Mouse (Mus musculus) left cerebral cortex, adult 6 months (tissue): Measurements from ENCODE around the gene Npm1. TPM values are rescaled to one million over a fixed set of nuclear protein-coding genes. Genes with fewer than 3 reads are reported as not detected.

Experiments
- long read RNA-seq, 2 experiments: library from polyadenylated mRNA; unstranded; transcript quantifications; one replicate each; pipeline ENCODE4 v2.0.0; 2019 to 2020
- polyA plus RNA-seq: library from polyadenylated mRNA; unstranded; fragments of <200 nt; fragmentation: Nextera tagmentation; gene quantifications from 2 replicates; pipeline ENCODE4 v1.2.3, GENCODE M21; 2021

Npm1 gene
- 332 and 342 TPM in 2 replicates for polyA plus RNA-seq
- long read RNA-seq, experiment 1, transcript Npm1-201 (11 exons, 1,633 nt), result major isoform, 584 of 616 reads
- long read RNA-seq, experiment 1, transcript Npm1-204 (10 exons, 1,157 nt), result minor isoform, 15 of 616 reads
- long read RNA-seq, experiment 1, partial matches to known transcripts, result 8 of 616 reads
- long read RNA-seq, experiment 1, other reads (novel, unspliced or antisense), result 9 of 616 reads
- long read RNA-seq, experiment 2, transcript Npm1-201 (11 exons, 1,633 nt), result major isoform, 115 of 390 reads
- long read RNA-seq, experiment 2, transcript Npm1-205 (2 exons, 822 nt), result minor isoform, 5 of 390 reads
- long read RNA-seq, experiment 2, transcript Npm1-204 (10 exons, 1,157 nt), result minor isoform, 6 of 390 reads
- long read RNA-seq, experiment 2, partial matches to known transcripts, result 252 of 390 reads
- long read RNA-seq, experiment 2, other reads (novel, unspliced or antisense), result 12 of 390 reads

GRCm38 (mm10) chr11:33162998-33163506, at the start of gene Npm1:
TSS of gene Npm1 (minus strand) at chr11:33163206.

DNA sequence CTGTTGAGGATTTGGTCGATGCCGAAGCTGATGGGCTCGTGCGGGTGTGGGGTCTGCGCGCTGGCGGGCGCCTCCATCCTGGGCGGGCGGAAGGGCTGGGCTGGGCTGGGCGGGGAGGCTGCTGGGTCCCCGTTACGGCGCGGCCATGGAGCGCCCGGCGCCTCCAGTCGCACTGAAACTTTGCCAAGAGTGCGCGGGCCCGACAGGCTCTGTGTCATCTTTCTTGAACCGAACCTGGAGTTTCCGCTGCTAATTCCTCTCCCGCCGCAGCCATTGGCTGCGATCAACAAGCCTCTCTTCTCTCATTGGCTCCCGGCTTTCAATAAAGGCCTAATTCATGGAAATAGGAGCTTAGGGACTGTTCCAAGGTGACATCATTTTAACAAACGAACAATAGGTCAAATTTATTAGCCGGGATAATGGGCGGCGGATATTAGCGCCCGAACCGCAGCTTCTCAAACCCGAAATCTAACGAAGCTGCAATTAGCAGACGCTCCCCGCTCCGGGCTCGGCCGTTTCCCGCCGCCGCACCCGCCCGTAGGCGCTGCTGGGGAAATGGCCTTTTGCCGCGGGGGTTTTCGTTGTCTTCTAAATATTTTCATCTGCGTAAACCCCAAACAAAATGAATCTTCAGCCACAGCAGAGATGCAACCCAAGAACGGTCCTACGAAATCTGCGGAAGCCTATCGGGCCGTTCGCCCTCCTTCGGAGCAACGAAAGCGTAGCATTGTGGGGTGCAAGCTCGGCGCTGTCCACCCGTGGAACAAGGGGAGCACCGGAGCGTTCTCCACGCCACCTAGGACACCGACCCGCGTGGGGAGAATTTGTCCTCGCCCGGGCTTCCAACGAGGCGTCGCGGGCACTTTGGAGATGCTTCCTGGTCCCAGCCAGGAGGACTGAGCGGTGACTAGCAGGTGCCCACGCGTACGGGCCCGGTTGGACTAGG, 40.6 kb upstream of the Npm1 start, which contains the start of gene Tlx3:
Gene Tlx3, minus strand, starts transcription at position 207 of the 946 bp plus-strand sequence.

GRCm38 (mm10) chr11:33147171-33147571, 15.8 kb downstream of the Npm1 start, which contains the start of gene Fgf18:
TSS of gene Fgf18 (minus strand) at chr11:33147400.

Other genes with a start within 250 kb of the Npm1 start
- gene Fgf18, start 15.8 kb downstream of the Npm1 start, polyA plus RNA-seq, result 0.63 and 2.9 TPM in 2 replicates
- not detected in 2 replicates for gene Tlx3, start 40.4 kb upstream of the Npm1 start, polyA plus RNA-seq
- gene Gm12117, start 113.5 kb upstream of the Npm1 start, polyA plus RNA-seq, result not detected in 2 replicates